ENCODE assay signal across 10 mouse cellular contexts in the genomic region with DNA sequence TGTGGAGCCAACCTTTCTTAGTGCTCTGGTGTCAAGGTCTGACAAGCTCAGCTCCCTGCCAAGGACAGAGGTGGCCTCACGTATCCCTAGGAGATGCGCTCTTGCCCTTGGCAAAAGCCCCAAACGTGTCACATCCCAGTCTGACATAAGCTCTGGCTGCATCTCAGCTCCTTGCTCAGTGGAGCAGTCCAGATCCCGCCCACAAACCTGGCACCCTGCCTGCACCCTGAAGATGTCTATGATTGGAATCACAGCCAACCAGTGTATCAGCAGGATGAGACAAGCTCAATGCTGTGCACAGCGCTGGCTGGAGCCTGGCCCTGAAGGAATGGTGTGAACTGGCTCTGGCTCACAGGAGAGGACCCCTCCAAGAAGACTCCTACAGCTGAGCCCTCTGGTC. TPM values are rescaled to one million over a fixed set of nuclear protein-coding genes. Genes with fewer than 3 reads are reported as not detected.
A peak's percentile ranks its signal among the peaks of the same experiment; 100 is the strongest.
DNase-seq lines count a peak whose midpoint lies in the region; ATAC-seq and TF ChIP-seq lines count a peak whose summit lies in the region.
"Had no signal": no experiment of that assay in that cellular context is flagged by ENCODE, and none has a peak within 500 bp of the region (broad histone marks: within the 10 kb centered on the region; RNA-seq: fewer than 3 reads in every experiment).

No protein-coding gene starts in this region.

- H3K4me3 ChIP-seq in hindbrain, embryonic 13.5 days, result no peak overlapping the region
- H3K4me3 ChIP-seq in hindbrain, embryonic 11.5 days (ENCODE audit: low read depth, low read length), result no peak overlapping the region
- no peak overlapping the region for H3K4me3 ChIP-seq in hindbrain, postnatal 0 days (ENCODE audit: low read length)
- H3K4me3 ChIP-seq: embryonic facial prominence, embryonic 13.5 days had no signal

- 68% methylated on average over 5 of the region's 5 CpGs for WGBS in hindbrain, embryonic 13.5 days
- WGBS in hindbrain, embryonic 11.5 days, result 75% methylated on average over 5 of the region's 5 CpGs
- WGBS in hindbrain, postnatal 0 days, result 36% methylated on average over 5 of the region's 5 CpGs

- no peak overlapping the region for H3K9ac ChIP-seq in hindbrain, embryonic 13.5 days
- no peak overlapping the region for H3K9ac ChIP-seq in hindbrain, embryonic 11.5 days (ENCODE audit: low read depth, low read length)
- no peak overlapping the region for H3K9ac ChIP-seq in hindbrain, postnatal 0 days (replicated peaks; ENCODE audit: low read length)
- H3K9ac ChIP-seq: embryonic facial prominence, embryonic 13.5 days had no signal

- H3K27me3 ChIP-seq in hindbrain, embryonic 13.5 days, result no peaks in the 10 kb centered on the region
- no peaks in the 10 kb centered on the region for H3K27me3 ChIP-seq in hindbrain, embryonic 11.5 days (ENCODE audit: control insufficient read depth, insufficient read depth, low read length)
- no peaks in the 10 kb centered on the region for H3K27me3 ChIP-seq in hindbrain, postnatal 0 days (ENCODE audit: insufficient read depth, low read length)
- H3K27me3 ChIP-seq: CH12.LX; embryonic facial prominence, embryonic 13.5 days had no signal

- H3K4me2 ChIP-seq in hindbrain, embryonic 13.5 days, result no peak overlapping the region
- H3K4me2 ChIP-seq in hindbrain, embryonic 11.5 days (replicated peaks; ENCODE audit: low read depth, low read length), result no peak overlapping the region
- H3K4me2 ChIP-seq in hindbrain, postnatal 0 days (ENCODE audit: low read depth, low read length), result no peak overlapping the region
- H3K4me2 ChIP-seq: embryonic facial prominence, embryonic 13.5 days had no signal

- ATAC-seq in hindbrain, embryonic 13.5 days (ENCODE audit: low FRiP score), result peak; percentile 61
- no peak for ATAC-seq in hindbrain, embryonic 11.5 days (ENCODE audit: low FRiP score)
- ATAC-seq in hindbrain, postnatal 0 days, result peak; percentile 93

- DNase-seq in hindbrain, embryonic 11.5 days (ENCODE audit: low spot score), result no peak
- peak; percentile 49 to 71 for DNase-seq in adrenal gland, postnatal 4 days (ENCODE audit: low spot score in 2 of 2)
- peak; percentile 79 for DNase-seq in gastrocnemius, adult 18-20 months (ENCODE audit: low spot score)
- peak; percentile 87 for DNase-seq in hindbrain, postnatal 0 days (ENCODE audit: low spot score)
- DNase-seq in left cerebral cortex, adult 9 months (ENCODE audit: low spot score in 2 of 2), result peak; percentile 80 to 96
- DNase-seq in right cerebral cortex, postnatal 25 days, result peak; percentile 89
- no peak for DNase-seq in yolk sac, embryonic 10.5 days (ENCODE audit: low spot score)

- no peaks in the 10 kb centered on the region for H3K9me3 ChIP-seq in hindbrain, embryonic 13.5 days
- no peaks in the 10 kb centered on the region for H3K9me3 ChIP-seq in hindbrain, embryonic 11.5 days (ENCODE audit: control insufficient read depth, low read length)
- H3K9me3 ChIP-seq in hindbrain, postnatal 0 days (ENCODE audit: low read length), result no peaks in the 10 kb centered on the region
- H3K9me3 ChIP-seq: embryonic facial prominence, embryonic 13.5 days had no signal

- no peak overlapping the region for H3K27ac ChIP-seq in hindbrain, embryonic 13.5 days
- H3K27ac ChIP-seq in hindbrain, embryonic 11.5 days (ENCODE audit: low read depth, low read length), result no peak overlapping the region
- H3K27ac ChIP-seq in hindbrain, postnatal 0 days, result no peak overlapping the region
- H3K27ac ChIP-seq: embryonic facial prominence, embryonic 13.5 days had no signal

- no peaks in the 10 kb centered on the region for H3K4me1 ChIP-seq in hindbrain, embryonic 13.5 days (replicated peaks)
- no peaks in the 10 kb centered on the region for H3K4me1 ChIP-seq in hindbrain, embryonic 11.5 days (replicated peaks; ENCODE audit: control insufficient read depth, insufficient read depth, low read length)
- no peaks in the 10 kb centered on the region for H3K4me1 ChIP-seq in hindbrain, postnatal 0 days (ENCODE audit: insufficient read depth, low read length)
- H3K4me1 ChIP-seq: embryonic facial prominence, embryonic 13.5 days had no signal

- no peak for TF ChIP-seq CTCF in hindbrain, postnatal 0 days (IDR thresholded peaks at IDR 0.05; ENCODE audit: low read depth)

- H3K36me3 ChIP-seq in hindbrain, embryonic 13.5 days, result no peaks in the 10 kb centered on the region
- H3K36me3 ChIP-seq in hindbrain, embryonic 11.5 days (ENCODE audit: control insufficient read depth, insufficient read depth, low read length), result no peaks in the 10 kb centered on the region
- H3K36me3 ChIP-seq in hindbrain, postnatal 0 days (ENCODE audit: insufficient read depth, low read length), result no peaks in the 10 kb centered on the region
- H3K36me3 ChIP-seq: embryonic facial prominence, embryonic 13.5 days had no signal

RNA-seq across cellular contexts. Expression of a gene that starts 6.6 kb away (rescaled TPM):
- polyA plus RNA-seq in hindbrain, embryonic 13.5 days (2015; fragmentation: Nextera tagmentation; extraction: Ambion mirVana), result 0.05 TPM in 1 of 2 replicates, not detected in the other
- 0.15 and 0.38 TPM in 2 replicates for polyA plus RNA-seq in hindbrain, embryonic 11.5 days (2014; fragmentation: Nextera tagmentation; extraction: Ambion mirVana)
- total RNA-seq in adrenal gland, postnatal 4 days (2021), result under 1 TPM; 0.51 to 0.73 TPM
- not detected for total RNA-seq in gastrocnemius, adult 18-20 months (2021)
- total RNA-seq in hindbrain, postnatal 0 days (2014; rRNA removed), result 0.07 and 0.37 TPM in 2 replicates
- polyA plus RNA-seq in hindbrain, postnatal 0 days (2015; fragmentation: Nextera tagmentation; extraction: Ambion mirVana), result 0.09 and 0.10 TPM in 2 replicates
- total RNA-seq: CH12.LX had no signal
- polyA plus RNA-seq: embryonic facial prominence, embryonic 13.5 days had no signal

RNA-seq across cellular contexts. Expression of a gene that starts 48.8 kb away (rescaled TPM):
- polyA plus RNA-seq in hindbrain, embryonic 13.5 days (2015; fragmentation: Nextera tagmentation; extraction: Ambion mirVana), result 0.79 and 1.2 TPM in 2 replicates
- 0.91 and 1.6 TPM in 2 replicates for polyA plus RNA-seq in hindbrain, embryonic 11.5 days (2014; fragmentation: Nextera tagmentation; extraction: Ambion mirVana)
- total RNA-seq in adrenal gland, postnatal 4 days (2021), result 1 to 10 TPM; 4.6 to 5.3 TPM
- total RNA-seq in gastrocnemius, adult 18-20 months (2021), result 1 to 10 TPM; 2.3 to 2.8 TPM
- 0.10 and 2.8 TPM in 2 replicates for total RNA-seq in hindbrain, postnatal 0 days (2014; rRNA removed)
- 1.2 and 1.6 TPM in 2 replicates for polyA plus RNA-seq in hindbrain, postnatal 0 days (2015; fragmentation: Nextera tagmentation; extraction: Ambion mirVana)
- total RNA-seq: CH12.LX had no signal

RNA-seq across cellular contexts. Expression of a gene that starts 59.9 kb away (rescaled TPM):
- 0.27 and 0.30 TPM in 2 replicates for polyA plus RNA-seq in hindbrain, embryonic 13.5 days (2015; fragmentation: Nextera tagmentation; extraction: Ambion mirVana)
- 0.43 and 1.5 TPM in 2 replicates for polyA plus RNA-seq in hindbrain, embryonic 11.5 days (2014; fragmentation: Nextera tagmentation; extraction: Ambion mirVana)
- 10 to 100 TPM; 11.0 to 11.5 TPM for total RNA-seq in adrenal gland, postnatal 4 days (2021)
- 1 to 10 TPM in 1 of 2 experiments, under 1 TPM in 1; 0.45 to 1.1 TPM for total RNA-seq in gastrocnemius, adult 18-20 months (2021)
- total RNA-seq in hindbrain, postnatal 0 days (2014; rRNA removed), result 0.04 and 0.63 TPM in 2 replicates
- 0.54 and 0.60 TPM in 2 replicates for polyA plus RNA-seq in hindbrain, postnatal 0 days (2015; fragmentation: Nextera tagmentation; extraction: Ambion mirVana)

Comparison
In these comparisons a context has a peak if more than half of its experiments do, and no peak if none do; other contexts are left out.
1. DNase-seq: peak in adrenal gland, postnatal 4 days (2 of 2), gastrocnemius, adult 18-20 months (single experiment), hindbrain, postnatal 0 days (single experiment), left cerebral cortex, adult 9 months (2 of 2) and right cerebral cortex, postnatal 25 days (single experiment); none in hindbrain, embryonic 11.5 days (single experiment) and yolk sac, embryonic 10.5 days (single experiment).